Mouse (Mus musculus) midbrain, embryonic 14.5 days (tissue): ENCODE results near the gene Lrrc7. TPM values are rescaled to one million over a fixed set of nuclear protein-coding genes. Genes with fewer than 3 reads are reported as not detected.

Source experiments
- ATAC-seq: fragments of 200-750 bp; cut with Nextera tagmentation; 2 replicates; pipeline ENCODE4 v1.8.0; 2017; ENCODE audit warnings: moderate number of reproducible peaks, moderate library complexity; ENCODE audit not compliant: low FRiP score, low TSS enrichment
- DNase-seq: peaks from one replicate; pipeline ENCODE4 v3.0.0-alpha.2; 2015
- H3K27ac ChIP-seq: fragments of 300-500 bp; sonication (generic); replicated peaks from 2 replicates; pipeline ENCODE4 v1.5.1; 2014; ENCODE audit warnings: mild to moderate bottlenecking, low read depth, low read length, moderate library complexity
- H3K27me3 ChIP-seq: fragments of 300-500 bp; sonication (generic); 2 replicates; pipeline ENCODE4 v1.6.1; 2014; ENCODE audit warnings: low read length, control low read depth, mixed read lengths; ENCODE audit not compliant: control insufficient read depth, insufficient read depth
- H3K36me3 ChIP-seq: fragments of 300-500 bp; sonication (generic); 2 replicates; pipeline ENCODE4 v1.6.1; 2014; ENCODE audit warnings: low read length, control low read depth; ENCODE audit not compliant: control insufficient read depth, insufficient read depth
- H3K4me1 ChIP-seq: fragments of 300-500 bp; sonication (generic); 2 replicates; pipeline ENCODE4 v1.6.1; 2014; ENCODE audit warnings: mild to moderate bottlenecking, antibody characterized with exemption, low read length, control low read depth; ENCODE audit not compliant: control insufficient read depth, insufficient read depth
- H3K4me2 ChIP-seq: fragments of 300-500 bp; sonication (generic); 2 replicates; pipeline ENCODE4 v1.6.1; 2014; ENCODE audit warnings: mild to moderate bottlenecking, low read length, moderate library complexity
- H3K4me3 ChIP-seq: fragments of 300-500 bp; sonication (generic); replicated peaks from 2 replicates; pipeline ENCODE4 v1.5.1; 2014; ENCODE audit warnings: low read depth, low read length
- H3K9ac ChIP-seq: fragments of 300-500 bp; sonication (generic); replicated peaks from 2 replicates; pipeline ENCODE4 v1.6.1; 2014; ENCODE audit warnings: mild to moderate bottlenecking, low read length, moderate library complexity
- H3K9me3 ChIP-seq: fragments of 300-500 bp; sonication (generic); 2 replicates; pipeline ENCODE4 v1.6.1; 2016; ENCODE audit warnings: low read length, control low read depth, mixed read lengths; ENCODE audit not compliant: control insufficient read depth
- WGBS: fragments of 180-500 bp; shearing (Covaris S2); extraction: QIAGEN DNeasy Blood & Tissue Kit; methylation state at CpG from one replicate; pipeline ENCODE4 v1.1.7; 2014; 5-methylcytosine and 5-hydroxymethylcytosine counted together
- polyA plus RNA-seq: library from polyadenylated mRNA; unstranded; fragments of >200 nt; fragmentation: Nextera tagmentation; extraction: Ambion mirVana; gene quantifications from 2 replicates; pipeline ENCODE4 v1.2.1, GENCODE M21; 2014

The Lrrc7 gene
- polyA plus RNA-seq, 1 experiment from 2014 or later = 13.2 TPM

DNA sequence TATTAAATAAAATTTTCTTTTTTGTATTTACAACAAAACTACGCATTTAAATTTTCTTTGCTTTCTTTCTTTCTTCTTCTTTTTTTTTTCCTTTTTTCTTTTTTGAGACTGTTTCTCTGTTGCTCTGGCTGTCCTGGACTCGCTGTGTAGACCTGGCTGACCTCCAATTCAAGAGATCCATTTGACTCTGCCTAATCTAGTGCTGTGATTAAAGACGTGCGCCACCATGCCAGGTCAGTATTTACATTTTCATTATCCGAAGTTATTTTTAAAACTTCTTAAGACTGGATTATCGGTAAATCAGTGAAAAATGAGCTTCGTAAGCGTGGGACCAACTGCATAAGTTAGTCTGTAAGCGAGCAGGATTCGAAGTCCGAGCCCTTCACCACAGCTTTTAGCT, 526.2 kb downstream of the Lrrc7 start:
- Histone ChIP-seq H3K36me3 (peaks cover 2% of the 10 kb centered on the region; the same call in 1 of the 2 replicates), H3K9me3 (no peaks in the 10 kb centered on the region), H3K9ac (peak overlapping the region; percentile 91), H3K4me2 (peak overlapping the region; percentile 85), H3K27me3 (no peaks in the 10 kb centered on the region), H3K4me1 (peaks cover 24% of the 10 kb centered on the region), H3K4me3 (peak overlapping the region; percentile 93), H3K27ac (peak overlapping the region; percentile 83)
- ATAC-seq (no peak), DNase-seq (no peak)
- 3% methylated on average over 11 of the region's 11 CpGs for WGBS
